Mouse (Mus musculus) stomach, postnatal 0 days (tissue): Measurements from ENCODE around the gene Il9r.

ENCODE experiments used
- CTCF ChIP-seq: IDR thresholded peaks from 2 replicates; pipeline ENCODE4 v1.5.1; 2016; ENCODE audit warnings: antibody characterized with exemption, low read depth, mild to moderate bottlenecking, moderate library complexity
- EP300 ChIP-seq: optimal IDR thresholded peaks from 2 replicates; pipeline ENCODE3; 2016; ENCODE audit warnings: antibody characterized with exemption

DNA sequence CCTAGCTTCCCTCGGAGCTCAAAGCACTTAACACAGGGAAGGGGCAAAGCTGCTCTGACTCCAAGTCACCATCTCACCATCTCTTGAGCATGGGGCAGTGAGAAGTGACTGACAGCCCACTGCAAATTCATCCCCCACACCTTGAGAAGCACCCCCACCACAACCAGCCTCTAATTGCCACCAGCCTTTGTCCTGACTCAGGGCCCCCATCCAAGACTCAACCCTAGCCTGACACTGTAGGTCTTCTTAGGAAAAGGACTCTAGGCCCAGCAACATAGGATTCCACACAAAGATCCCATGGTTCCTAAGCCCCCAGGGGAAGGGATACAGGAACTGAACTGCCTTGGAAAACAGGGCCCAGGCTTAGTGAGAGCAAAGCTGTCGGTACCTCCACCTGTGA is 36.1 kb upstream of the Il9r start:
- TF ChIP-seq CTCF: no peak
- no peak for TF ChIP-seq EP300
